Mouse (Mus musculus): ENCODE measurements around the gene Cops9.

DNA sequence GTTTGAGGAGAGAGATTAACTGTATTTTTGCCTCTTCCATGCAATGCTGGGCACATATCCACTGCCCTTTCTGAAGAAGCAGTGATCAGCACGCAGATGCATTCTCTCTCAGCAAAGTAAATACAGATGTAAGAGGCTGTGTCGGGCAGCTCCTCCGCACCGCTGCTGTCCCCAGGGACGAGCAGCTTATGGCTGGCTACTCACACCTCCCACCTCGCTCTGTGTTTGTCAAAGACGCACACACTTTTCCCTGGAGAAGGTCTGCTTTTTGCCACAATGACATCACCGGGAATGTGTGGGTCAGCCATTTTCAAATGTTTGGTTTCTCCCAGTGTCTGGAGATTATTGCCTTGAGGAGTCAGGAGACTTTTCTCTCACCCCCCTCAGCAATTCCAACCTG lies 45.2 kb upstream of the Cops9 start:
- TF ChIP-seq POLR2A (IDR thresholded peaks at IDR 0.05; ENCODE audit: insufficient read depth, low read depth, low read length) (no peak), EP300 (IDR thresholded peaks at IDR 0.05; ENCODE audit: insufficient read depth, low read depth, low read length) (no peak), CTCF (IDR thresholded peaks at IDR 0.05) (no peak)
